Mouse (Mus musculus) stomach, postnatal 0 days (tissue): Measurements from ENCODE around the gene Stk10.

ENCODE experiments used
- CTCF ChIP-seq: IDR thresholded peaks from 2 replicates; pipeline ENCODE4 v1.5.1; 2016; ENCODE audit warnings: antibody characterized with exemption, low read depth, mild to moderate bottlenecking, moderate library complexity
- EP300 ChIP-seq: optimal IDR thresholded peaks from 2 replicates; pipeline ENCODE3; 2016; ENCODE audit warnings: antibody characterized with exemption

- TF ChIP-seq CTCF, result no peak
- no peak for TF ChIP-seq EP300
These were observed 5.3 kb downstream of the Stk10 start for GRCm38 (mm10) chr11:32538435-32538834.
